Mouse (Mus musculus) embryonic facial prominence, embryonic 14.5 days (tissue): ENCODE data around the gene Bckdhb. TPM values are rescaled to one million over a fixed set of nuclear protein-coding genes. Genes with fewer than 3 reads are reported as not detected.

ENCODE experiments used
- ATAC-seq: fragments of 200-750 bp; cut with Nextera tagmentation; 2 replicates; pipeline ENCODE4 v1.8.0; 2017; ENCODE audit warnings: low read depth, moderate number of reproducible peaks, moderate TSS enrichment
- DNase-seq: peaks from one replicate; pipeline ENCODE4 v3.0.0-alpha.2; 2015; ENCODE audit warnings: low spot score
- H3K27ac ChIP-seq: fragments of 300-500 bp; sonication (generic); replicated peaks from 2 replicates; pipeline ENCODE4 v1.5.1; 2014; ENCODE audit warnings: low read depth, mild to moderate bottlenecking, low read length, moderate library complexity
- H3K27me3 ChIP-seq: fragments of 300-500 bp; sonication (generic); replicated peaks from 2 replicates; pipeline ENCODE4 v1.6.1; 2014; ENCODE audit warnings: low read length; ENCODE audit not compliant: control insufficient read depth, insufficient read depth
- H3K36me3 ChIP-seq: fragments of 300-500 bp; sonication (generic); 2 replicates; pipeline ENCODE4 v1.6.1; 2014; ENCODE audit warnings: low read length, mixed read lengths; ENCODE audit not compliant: control insufficient read depth, insufficient read depth
- H3K4me1 ChIP-seq: fragments of 300-500 bp; sonication (generic); 2 replicates; pipeline ENCODE4 v1.6.1; 2014; ENCODE audit warnings: antibody characterized with exemption, low read length; ENCODE audit not compliant: control insufficient read depth, insufficient read depth
- H3K4me2 ChIP-seq: fragments of 300-500 bp; sonication (generic); 2 replicates; pipeline ENCODE4 v1.6.1; 2014; ENCODE audit warnings: low read depth, mild to moderate bottlenecking, low read length, moderate library complexity, mixed read lengths
- H3K4me3 ChIP-seq: fragments of 300-500 bp; sonication (generic); 2 replicates; pipeline ENCODE4 v1.5.1; 2014; ENCODE audit warnings: low read depth, mild to moderate bottlenecking, low read length
- H3K9ac ChIP-seq: fragments of 300-500 bp; sonication (generic); 2 replicates; pipeline ENCODE4 v1.6.1; 2014; ENCODE audit warnings: low read depth, mild to moderate bottlenecking, low read length, moderate library complexity, mixed read lengths
- H3K9me3 ChIP-seq: fragments of 300-500 bp; sonication (generic); 2 replicates; pipeline ENCODE4 v1.6.1; 2016; ENCODE audit warnings: low read length; ENCODE audit not compliant: control insufficient read depth
- WGBS: fragments of 180-500 bp; shearing (Covaris S2); extraction: QIAGEN DNeasy Blood & Tissue Kit; methylation state at CpG from one replicate; pipeline ENCODE4 v1.1.7; 2014; 5-methylcytosine and 5-hydroxymethylcytosine counted together
- polyA plus RNA-seq: library from polyadenylated mRNA; unstranded; fragments of >200 nt; fragmentation: Nextera tagmentation; extraction: Ambion mirVana; gene quantifications from 2 replicates; pipeline ENCODE4 v1.2.1, GENCODE M21; 2014

The Bckdhb gene
- polyA plus RNA-seq, 1 experiment from 2014 or later: 41.6 TPM

GRCm38 (mm10) chr9:83951336-83951735 is 26.4 kb downstream of the Bckdhb start:
- Histone ChIP-seq H3K27ac (no peak overlapping the region), H3K36me3 (no peaks in the 10 kb centered on the region), H3K9me3 (no peaks in the 10 kb centered on the region), H3K4me3 (no peak overlapping the region), H3K4me1 (no peaks in the 10 kb centered on the region), H3K27me3 (no peaks in the 10 kb centered on the region), H3K4me2 (no peak overlapping the region), H3K9ac (no peak overlapping the region)
- 85% methylated on average over 4 of the region's 4 CpGs for WGBS
- DNase-seq (no peak), ATAC-seq (no peak)

GRCm38 (mm10) chr9:83956632-83957314 is 31.8 kb downstream of the Bckdhb start:
- DNase-seq (peak; percentile 90), ATAC-seq (peak; percentile 79)
- no peaks in the 10 kb centered on the region for H3K36me3 ChIP-seq
- no peak overlapping the region for H3K4me3 ChIP-seq
- H3K27me3 ChIP-seq: no peaks in the 10 kb centered on the region
- H3K9me3 ChIP-seq: no peaks in the 10 kb centered on the region
- no peak overlapping the region for H3K27ac ChIP-seq
- H3K4me2 ChIP-seq: no peak overlapping the region
- no peaks in the 10 kb centered on the region for H3K4me1 ChIP-seq
- 50% methylated on average over 15 of the region's 15 CpGs for WGBS
- H3K9ac ChIP-seq: no peak overlapping the region

GRCm38 (mm10) chr9:83962098-83963086 is 37.4 kb downstream of the Bckdhb start:
- no peak overlapping the region for H3K4me2 ChIP-seq
- H3K4me1 ChIP-seq: peaks cover 7% of the 10 kb centered on the region
- 44% methylated on average over 10 of the region's 10 CpGs for WGBS
- H3K27me3 ChIP-seq: no peaks in the 10 kb centered on the region
- H3K27ac ChIP-seq: no peak overlapping the region
- H3K9ac ChIP-seq: no peak overlapping the region
- no peaks in the 10 kb centered on the region for H3K36me3 ChIP-seq
- H3K4me3 ChIP-seq: no peak overlapping the region
- no peaks in the 10 kb centered on the region for H3K9me3 ChIP-seq
- DNase-seq (peak; percentile 76), ATAC-seq (peak; percentile 42; the same call in 1 of the 2 replicates)

GRCm38 (mm10) chr9:83963296-83963695 is 38.4 kb downstream of the Bckdhb start:
- Histone ChIP-seq H3K36me3 (no peaks in the 10 kb centered on the region), H3K4me1 (peaks cover 7% of the 10 kb centered on the region), H3K9me3 (no peaks in the 10 kb centered on the region), H3K9ac (no peak overlapping the region), H3K4me2 (no peak overlapping the region), H3K4me3 (no peak overlapping the region), H3K27ac (no peak overlapping the region), H3K27me3 (no peaks in the 10 kb centered on the region)
- 87% methylated on average over 10 of the region's 10 CpGs for WGBS
- ATAC-seq (no peak), DNase-seq (no peak)

- peak; percentile 73 for DNase-seq
- no peak overlapping the region for H3K27ac ChIP-seq
Measured at GRCm38 (mm10) chr9:83964376-83964775, 39.4 kb downstream of the Bckdhb start.

GRCm38 (mm10) chr9:83967439-83968050 is 42.6 kb downstream of the Bckdhb start:
- no peak for DNase-seq
- Histone ChIP-seq H3K9me3 (no peaks in the 10 kb centered on the region), H3K4me3 (no peak overlapping the region), H3K4me1 (peaks cover 3% of the 10 kb centered on the region), H3K27ac (no peak overlapping the region), H3K9ac (no peak overlapping the region), H3K36me3 (no peaks in the 10 kb centered on the region), H3K27me3 (no peaks in the 10 kb centered on the region), H3K4me2 (no peak overlapping the region)
- no peak for ATAC-seq
- WGBS: 89% methylated on average over 9 of the region's 9 CpGs

More at GRCm38 (mm10) chr9:83964376-83964775, 39.4 kb downstream of the Bckdhb start:
- Histone ChIP-seq H3K4me1 (peaks cover 7% of the 10 kb centered on the region), H3K36me3 (no peaks in the 10 kb centered on the region), H3K4me2 (no peak overlapping the region), H3K27me3 (no peaks in the 10 kb centered on the region), H3K4me3 (no peak overlapping the region), H3K9me3 (no peaks in the 10 kb centered on the region), H3K9ac (no peak overlapping the region)
- WGBS: 64% methylated on average over 4 of the region's 4 CpGs
- ATAC-seq: no peak

- H3K4me3 ChIP-seq: no peak overlapping the region
- no peaks in the 10 kb centered on the region for H3K36me3 ChIP-seq
- no peaks in the 10 kb centered on the region for H3K4me1 ChIP-seq
- no peaks in the 10 kb centered on the region for H3K27me3 ChIP-seq
- DNase-seq (no peak), ATAC-seq (no peak)
- no peak overlapping the region for H3K4me2 ChIP-seq
- no peak overlapping the region for H3K9ac ChIP-seq
- no peak overlapping the region for H3K27ac ChIP-seq
- WGBS: 78% methylated on average over 7 of the region's 7 CpGs
- H3K9me3 ChIP-seq: no peaks in the 10 kb centered on the region
Measured at GRCm38 (mm10) chr9:83969326-83969725, 44.4 kb downstream of the Bckdhb start.

- 84% methylated on average over 2 of the region's 2 CpGs for WGBS
- Histone ChIP-seq H3K4me3 (no peak overlapping the region), H3K9ac (no peak overlapping the region), H3K4me2 (no peak overlapping the region), H3K4me1 (no peaks in the 10 kb centered on the region), H3K9me3 (no peaks in the 10 kb centered on the region), H3K27ac (no peak overlapping the region), H3K27me3 (no peaks in the 10 kb centered on the region), H3K36me3 (no peaks in the 10 kb centered on the region)
- ATAC-seq (no peak), DNase-seq (no peak)
Measured at GRCm38 (mm10) chr9:83973467-83973866, 48.5 kb downstream of the Bckdhb start.
